Mouse (Mus musculus): Measurements from ENCODE around the gene Foxo1. TPM values are rescaled to one million over a fixed set of nuclear protein-coding genes. Genes with fewer than 3 reads are reported as not detected.
A peak's percentile ranks its signal among the peaks of the same experiment; 100 is the strongest.

Foxo1 gene
- total RNA-seq, 2 experiments from 2014 or later, result 9.0 to 14.9 TPM

DNA sequence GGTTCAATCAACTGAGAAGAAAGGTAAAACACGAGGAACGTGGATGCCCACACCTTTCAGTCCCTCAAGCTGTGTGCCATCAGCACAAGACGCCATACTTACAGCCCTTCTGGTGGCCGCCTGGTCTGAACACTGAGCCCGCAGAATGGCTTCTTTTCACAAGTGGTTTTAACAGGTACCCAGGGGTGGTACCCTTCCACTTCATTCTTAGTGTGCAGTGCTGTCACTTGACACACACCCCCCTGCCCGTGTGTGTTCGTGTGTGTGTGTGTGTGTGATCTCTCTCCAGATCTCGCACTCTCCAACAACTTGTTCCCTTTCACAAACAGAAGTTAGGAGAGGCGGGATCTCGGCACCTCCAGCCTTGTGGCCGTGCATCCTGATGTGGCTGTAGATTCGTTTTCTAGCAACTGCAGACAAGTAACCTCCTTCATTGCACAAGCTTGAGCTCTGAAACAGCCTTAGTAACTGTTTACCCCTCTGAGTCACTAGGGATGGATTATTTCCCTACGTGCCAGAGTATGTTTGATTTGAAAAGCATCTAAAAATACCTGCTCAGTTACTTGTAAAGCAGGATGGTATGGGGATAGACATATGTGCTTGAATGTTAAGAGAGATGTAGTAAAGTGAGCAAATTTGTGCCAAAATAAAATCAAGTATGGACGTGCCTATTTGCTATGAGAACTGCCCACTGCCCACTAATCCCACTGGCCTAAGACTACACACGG is 29.3 kb downstream of the Foxo1 start:
- peak in 1 of 2 experiments; percentile 32 for DNase-seq (ENCODE audit: low spot score in 2 of 2)
- intact Hi-C loops (cut with DNase I), result no loop called here

DNA sequence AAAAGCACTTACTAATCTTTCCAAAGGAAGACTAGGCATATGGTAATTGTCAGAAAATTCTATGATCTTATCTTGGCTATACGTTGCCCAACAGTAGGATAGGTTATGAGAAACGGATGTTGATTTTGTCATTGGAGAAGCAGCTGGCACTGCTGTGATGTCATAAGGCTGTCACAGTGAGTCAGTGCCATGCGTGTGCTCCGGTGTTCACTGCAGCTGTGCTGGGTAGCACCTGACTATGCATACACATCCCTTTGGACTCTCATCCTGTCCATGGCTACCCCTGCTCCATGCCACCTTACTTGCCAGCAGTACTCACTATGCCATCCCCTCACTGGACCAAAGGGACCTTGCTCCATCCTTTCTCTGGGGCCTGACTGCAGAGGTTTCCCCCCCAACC is 30.5 kb downstream of the Foxo1 start:
- intact Hi-C loops (cut with DNase I), result no loop called here
- no peak for DNase-seq (ENCODE audit: low spot score in 2 of 2)

DNA sequence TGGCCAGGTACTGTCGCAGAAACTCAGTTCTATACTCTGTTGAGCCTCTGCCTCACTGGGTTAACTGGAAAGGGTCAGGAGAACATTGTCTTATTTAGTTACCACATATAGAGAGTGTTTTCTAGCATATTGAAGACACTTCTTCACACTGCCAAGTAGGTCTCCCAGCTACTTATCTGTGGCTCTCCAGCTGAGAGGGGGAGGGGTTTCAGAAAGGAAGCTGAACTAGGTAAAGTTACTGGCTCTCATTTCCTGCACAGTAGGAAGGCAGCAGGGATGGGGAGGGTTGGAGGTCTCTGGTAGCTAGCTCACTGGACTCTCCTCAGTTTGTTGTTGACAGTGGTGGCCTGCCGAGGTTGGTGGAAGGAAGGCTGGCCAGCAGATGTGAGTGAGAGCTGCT is 31.2 kb downstream of the Foxo1 start:
- intact Hi-C loops (cut with DNase I), result no loop called here
- DNase-seq (ENCODE audit: low spot score in 2 of 2), result no peak

DNA sequence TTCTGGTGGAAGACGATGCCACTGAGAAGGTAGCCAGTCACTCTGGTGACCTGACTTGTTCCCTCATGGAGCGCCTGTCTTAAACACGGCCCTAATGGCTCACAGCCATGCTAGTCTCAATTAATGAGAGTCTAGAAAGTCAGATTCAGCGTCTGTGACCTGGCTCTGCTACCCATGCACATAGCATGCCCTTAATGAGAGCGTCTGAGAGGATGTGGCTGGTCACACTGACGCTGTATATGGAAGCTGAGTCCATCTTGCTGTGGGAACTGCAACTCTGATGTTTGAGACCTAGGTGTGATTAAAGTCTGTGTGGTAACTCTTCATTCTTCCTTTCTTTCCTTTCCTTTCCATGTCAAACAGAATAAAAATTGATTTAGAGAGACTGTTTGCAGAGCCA is 32.4 kb downstream of the Foxo1 start:
- intact Hi-C loops (cut with DNase I), result no loop called here
- DNase-seq (ENCODE audit: low spot score in 2 of 2), result no peak

DNA sequence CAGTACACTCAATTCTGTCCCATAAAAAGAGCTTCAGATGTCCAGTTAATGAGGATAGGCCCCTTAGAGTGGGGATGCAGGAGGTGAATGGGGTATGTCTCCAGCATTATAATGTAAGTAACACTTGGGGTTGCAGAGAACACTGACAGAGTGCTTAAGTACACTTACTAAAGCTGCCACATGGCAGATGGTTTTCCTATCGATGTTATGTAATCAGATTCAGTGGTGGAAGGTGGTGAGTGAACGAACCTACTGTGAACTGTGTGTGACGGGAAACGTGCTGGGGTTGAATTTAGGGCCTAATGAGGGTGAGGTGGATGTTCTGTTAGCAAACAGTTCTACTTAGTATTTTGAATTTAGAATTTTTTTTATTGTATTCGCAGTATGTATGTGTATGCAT is 35.2 kb downstream of the Foxo1 start:
- DNase-seq (ENCODE audit: low spot score in 2 of 2), result no peak
- intact Hi-C loops (cut with DNase I), result no loop called here

DNA sequence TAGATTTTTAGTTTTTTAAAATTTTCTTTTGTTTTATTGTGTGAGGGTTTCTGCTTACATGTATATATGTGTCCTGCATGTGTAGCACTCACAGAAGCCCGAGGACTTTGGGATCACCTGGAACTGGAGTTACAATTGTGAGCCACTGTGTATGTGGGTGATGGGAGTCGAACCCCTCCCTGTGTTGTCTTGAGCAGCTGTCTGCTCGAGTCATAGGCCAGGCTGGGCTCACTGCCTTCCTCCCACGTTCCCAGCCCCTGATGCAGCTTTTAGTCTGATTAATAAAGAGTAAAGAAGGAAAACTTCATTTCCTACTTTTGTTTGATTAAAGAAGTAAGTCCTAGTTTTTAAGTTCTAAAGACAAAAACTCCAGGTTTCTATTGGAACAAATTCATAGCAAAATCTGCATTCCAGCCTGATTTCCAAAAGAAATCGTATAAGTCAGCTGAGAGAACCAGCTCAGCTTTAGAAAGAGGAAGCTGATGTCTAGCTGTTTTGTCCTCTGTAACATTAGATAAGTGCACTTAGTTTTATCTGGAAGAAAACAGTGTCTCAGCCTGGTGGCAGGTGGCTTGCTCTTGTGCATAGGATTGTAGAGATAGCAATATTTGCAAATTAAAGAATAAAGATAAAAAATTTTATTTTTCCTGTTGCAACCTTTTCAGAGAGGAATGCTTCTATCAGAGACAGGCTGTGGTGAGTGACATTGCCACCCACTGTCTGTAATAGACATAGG is 40.6 kb downstream of the Foxo1 start:
- DNase-seq (ENCODE audit: low spot score in 2 of 2), result no peak
- intact Hi-C loops (cut with DNase I), result no loop called here

DNA sequence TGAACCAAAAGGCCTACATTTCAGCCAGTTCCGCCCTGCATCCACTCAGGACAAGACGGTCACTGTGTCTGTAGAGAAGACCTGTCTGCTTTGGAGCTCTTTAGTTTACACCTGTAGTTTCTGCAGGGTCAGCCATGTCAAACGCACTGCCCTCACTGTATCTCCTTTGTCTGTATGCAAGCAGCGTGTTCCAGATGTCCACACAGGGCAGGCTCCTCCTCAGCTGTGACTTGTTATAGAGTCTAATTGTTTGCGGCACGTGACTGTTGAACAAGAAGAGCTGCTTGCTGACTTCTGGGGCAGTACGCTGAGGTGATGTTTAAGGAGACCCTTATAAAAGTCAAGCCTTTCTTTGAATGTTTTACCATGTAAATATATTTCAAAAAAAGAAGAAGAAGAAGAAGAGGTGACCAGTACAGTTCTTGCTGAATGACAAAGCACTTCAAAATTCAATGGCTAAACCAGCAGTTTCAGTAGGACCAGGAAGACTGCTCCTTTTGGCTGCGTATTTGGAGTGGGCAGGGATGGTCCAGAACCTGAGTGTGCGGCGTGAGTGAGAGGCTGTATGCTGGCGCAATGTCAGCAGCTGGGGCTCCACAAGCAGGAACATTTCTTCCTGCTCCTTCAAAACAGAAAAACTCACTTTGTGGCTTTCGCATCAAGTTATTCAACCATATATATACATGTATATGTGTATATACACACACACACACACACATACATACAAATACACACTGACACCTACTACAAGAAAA is 52.6 kb downstream of the Foxo1 start:
- DNase-seq (ENCODE audit: low spot score in 2 of 2), result no peak
- intact Hi-C loops (cut with DNase I), result no loop called here

DNA sequence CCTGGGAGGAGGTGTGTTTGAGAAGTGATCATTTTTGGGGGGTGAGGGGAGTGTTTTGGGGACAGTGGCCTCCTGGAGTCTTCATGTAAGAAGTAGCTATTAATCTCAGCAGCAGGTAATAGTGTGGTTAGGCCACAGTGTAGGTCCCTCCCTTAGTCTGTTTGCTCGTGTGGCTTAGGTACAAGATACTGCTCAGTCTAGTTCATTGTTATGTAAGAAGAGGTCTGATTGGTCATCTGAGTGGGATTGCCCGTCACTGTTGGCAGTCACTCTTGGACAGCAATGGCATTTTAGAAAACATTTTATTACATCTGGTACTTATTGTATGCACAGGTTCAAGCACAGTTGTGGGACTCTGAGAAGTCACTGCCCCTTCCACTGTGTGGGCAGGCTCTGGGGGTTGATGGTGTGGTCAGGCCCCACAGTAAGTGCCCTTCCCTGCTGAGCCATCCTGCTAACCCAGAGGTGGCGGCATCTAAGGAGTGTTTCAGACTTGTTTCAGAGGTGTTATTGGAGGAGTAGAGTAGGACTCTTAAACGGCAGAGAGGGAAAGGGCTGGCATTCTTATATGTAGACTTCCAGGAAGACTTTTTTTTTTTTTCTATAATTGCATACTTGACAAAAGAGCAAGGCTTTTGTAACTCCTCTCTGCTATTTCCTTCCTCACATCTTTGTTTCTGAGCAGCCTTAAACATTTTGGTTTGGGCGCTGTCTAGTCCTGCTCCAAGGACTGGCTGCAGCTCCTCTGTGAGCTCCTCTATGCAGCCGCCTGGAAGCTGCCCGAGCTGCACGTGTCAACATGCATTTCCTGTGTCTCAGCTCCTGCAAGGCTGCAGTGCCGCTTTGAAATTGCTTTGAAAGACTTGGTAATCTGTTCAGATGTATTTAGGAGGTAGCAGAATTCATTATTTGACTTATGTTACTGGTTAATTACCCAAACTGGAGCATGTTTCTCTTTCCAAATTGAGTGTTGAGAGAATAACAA is 54.6 kb downstream of the Foxo1 start:
- intact Hi-C loops (cut with DNase I), result no loop called here

DNA sequence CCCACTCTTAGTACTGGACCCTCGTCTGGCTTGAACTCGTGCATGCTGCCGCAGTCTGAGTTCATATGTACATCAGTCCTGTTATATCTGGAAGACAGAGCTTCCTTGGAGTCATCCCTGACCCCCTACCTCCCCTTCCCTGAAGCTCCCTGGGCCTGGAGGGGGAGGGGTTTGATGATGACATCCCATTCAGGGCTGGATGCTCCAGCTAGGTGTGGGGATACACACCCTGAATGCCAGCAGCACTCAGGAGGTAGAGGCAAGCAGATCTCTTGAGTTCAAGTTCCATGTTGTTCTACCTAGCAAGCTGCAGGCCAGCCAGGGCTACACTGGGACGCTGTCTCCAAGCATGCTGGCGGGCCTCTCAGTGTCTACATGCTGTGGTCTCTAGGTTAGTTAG is 56.9 kb downstream of the Foxo1 start:
- intact Hi-C loops (cut with DNase I), result no loop called here
- DNase-seq (ENCODE audit: low spot score in 2 of 2), result no peak

More for the DNA sequence above, 54.6 kb downstream of the Foxo1 start:
- DNase-seq (ENCODE audit: low spot score in 2 of 2), result no peak

DNA sequence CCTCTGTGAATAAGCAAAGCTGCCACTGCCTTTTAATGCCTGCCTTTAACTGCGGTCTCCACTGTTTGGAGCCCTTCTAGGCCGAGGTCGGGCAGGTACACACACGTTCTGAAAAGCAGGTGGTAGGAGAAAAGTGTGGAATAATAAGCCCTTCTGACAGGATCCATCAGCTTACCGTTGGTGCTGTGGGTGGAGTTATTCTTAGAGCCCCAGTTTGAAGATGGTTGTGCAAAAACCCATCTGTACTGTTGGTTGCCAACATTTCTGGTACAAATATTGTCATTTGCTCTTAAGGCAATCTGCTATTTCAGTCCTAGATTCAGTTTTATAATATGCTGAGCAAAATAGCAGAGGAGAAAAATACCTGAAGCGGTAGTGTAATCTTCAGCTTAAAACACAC is 58.6 kb downstream of the Foxo1 start:
- intact Hi-C loops (cut with DNase I), result no loop called here

DNA sequence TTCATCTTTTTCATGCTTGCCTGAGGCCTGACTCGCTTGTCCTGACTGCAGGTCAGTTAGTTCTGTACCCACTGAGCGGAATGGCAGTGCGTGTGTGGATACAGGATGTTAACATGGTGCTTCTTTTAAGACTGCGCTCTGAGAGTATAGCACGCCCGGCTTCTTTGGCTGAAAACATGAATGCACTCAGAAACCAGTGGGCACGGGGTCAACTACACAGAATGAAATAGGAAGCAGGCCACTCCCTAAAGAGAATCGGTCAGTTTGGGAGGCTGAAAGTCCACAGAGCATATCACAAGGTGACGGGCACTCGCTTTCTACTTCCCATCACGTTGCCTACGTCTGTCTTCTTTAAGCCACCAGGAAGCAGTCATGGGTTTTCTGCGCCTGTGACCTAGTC is 59.0 kb downstream of the Foxo1 start:
- intact Hi-C loops (cut with DNase I), result no loop called here
- DNase-seq (ENCODE audit: low spot score in 2 of 2), result no peak

More for the DNA sequence above, 58.6 kb downstream of the Foxo1 start:
- peak; percentile 42 to 73 for DNase-seq (ENCODE audit: low spot score in 2 of 2)

DNA sequence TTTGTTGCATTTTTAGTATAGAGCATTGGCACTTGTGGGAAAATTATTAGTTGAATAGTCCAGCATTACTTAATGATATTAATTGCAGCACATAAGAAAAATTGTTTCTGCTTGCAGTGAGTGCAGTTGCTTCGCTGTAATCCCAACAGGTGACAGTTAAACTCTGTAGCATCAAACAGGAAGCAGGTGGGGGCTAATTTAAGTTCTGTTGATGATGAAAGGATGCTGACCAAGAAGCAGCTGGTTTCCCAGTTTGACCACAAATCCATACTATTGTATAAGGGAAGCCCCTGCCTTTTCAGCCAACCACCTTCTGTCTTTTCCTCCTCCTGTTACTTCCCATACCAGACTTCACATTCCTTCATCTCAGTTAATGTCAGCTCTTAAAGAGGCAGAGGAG is 63.6 kb downstream of the Foxo1 start:
- intact Hi-C loops (cut with DNase I), result no loop called here
- DNase-seq (ENCODE audit: low spot score in 2 of 2), result no peak

DNA sequence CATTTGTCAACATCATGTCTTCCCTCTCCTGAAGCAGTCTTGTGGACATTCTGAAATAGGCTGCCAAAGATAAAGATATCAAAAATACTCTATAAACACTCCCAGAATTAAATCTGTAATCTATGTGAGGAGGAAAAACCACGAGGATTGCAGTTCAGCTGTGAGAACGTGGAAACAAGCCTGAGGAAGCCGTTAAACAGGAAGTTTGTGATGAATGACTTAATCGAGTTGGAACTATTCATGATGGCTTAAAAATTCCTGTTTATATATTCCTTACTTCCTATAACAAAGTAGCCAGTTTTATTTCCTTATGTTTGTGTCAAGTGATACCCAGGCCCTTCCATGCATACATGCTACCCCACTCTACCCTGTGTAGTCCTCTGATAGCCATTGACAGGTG is 70.6 kb downstream of the Foxo1 start:
- intact Hi-C loops (cut with DNase I), result no loop called here
- no peak for DNase-seq (ENCODE audit: low spot score in 2 of 2)

DNA sequence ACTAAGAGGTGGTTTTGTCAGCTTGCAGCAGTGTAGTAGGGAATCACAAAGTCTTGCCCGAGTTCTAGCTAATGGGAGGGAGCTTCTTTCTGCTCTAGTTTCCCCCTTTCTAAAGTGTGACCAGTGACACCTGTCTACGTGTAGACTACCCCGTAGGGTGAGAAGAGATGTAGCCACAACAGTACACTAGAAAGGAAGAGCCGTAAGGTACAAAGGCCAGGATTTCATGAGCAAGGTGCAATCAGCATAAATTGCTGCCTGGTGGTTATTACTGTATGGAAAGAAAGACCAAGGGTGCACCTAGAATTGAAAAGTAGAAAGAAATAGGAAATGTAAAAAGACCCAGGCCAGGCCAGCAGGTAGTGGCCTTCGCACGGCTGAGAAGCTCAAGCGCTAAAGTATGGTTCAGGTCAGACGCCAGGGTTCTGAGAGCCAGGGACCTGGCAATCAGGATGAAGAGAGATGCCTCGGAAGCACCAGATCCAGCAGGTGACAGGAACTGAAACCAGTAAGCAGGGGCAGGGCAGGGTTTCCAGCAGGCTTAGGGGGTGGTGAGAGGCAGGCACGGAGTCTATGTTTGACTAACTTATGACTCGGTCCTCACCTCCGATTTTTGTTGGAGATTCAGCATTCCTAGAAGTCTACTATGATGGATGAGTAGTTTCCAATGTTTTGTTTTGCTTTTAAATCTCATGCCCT is 72.3 kb downstream of the Foxo1 start:
- intact Hi-C loops (cut with DNase I), result loop anchor here (5.0 kb wide), 1 partner anchor 68 kb away; no protein-coding TSS in a partner anchor

DNA sequence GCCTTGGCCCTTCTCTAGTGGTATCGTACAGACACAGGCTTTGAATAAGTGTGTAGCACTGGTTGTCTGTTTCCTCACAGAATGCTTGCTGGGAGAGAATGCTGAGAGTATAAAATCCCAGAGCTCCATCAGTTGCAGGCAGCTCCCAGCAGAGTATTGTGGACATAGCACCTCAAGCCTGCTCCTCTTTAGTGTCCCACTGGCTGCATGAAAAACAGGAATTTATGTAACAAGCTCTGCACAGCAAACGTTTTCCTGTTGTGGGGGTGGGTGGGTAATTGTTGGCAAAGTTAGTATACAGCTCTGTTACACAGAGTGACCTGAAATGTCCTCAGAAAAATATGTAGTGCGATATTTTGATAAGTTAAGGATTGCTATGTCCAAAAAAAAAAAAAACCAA is 74.1 kb downstream of the Foxo1 start:
- intact Hi-C loops (cut with DNase I), result loop anchor here (5.0 kb wide), 1 partner anchor 70 kb away; no protein-coding TSS in a partner anchor
- peak in 1 of 2 experiments; percentile 53 for DNase-seq (ENCODE audit: low spot score in 2 of 2)

More for the DNA sequence above, 72.3 kb downstream of the Foxo1 start:
- no peak for DNase-seq (ENCODE audit: low spot score in 2 of 2)

DNA sequence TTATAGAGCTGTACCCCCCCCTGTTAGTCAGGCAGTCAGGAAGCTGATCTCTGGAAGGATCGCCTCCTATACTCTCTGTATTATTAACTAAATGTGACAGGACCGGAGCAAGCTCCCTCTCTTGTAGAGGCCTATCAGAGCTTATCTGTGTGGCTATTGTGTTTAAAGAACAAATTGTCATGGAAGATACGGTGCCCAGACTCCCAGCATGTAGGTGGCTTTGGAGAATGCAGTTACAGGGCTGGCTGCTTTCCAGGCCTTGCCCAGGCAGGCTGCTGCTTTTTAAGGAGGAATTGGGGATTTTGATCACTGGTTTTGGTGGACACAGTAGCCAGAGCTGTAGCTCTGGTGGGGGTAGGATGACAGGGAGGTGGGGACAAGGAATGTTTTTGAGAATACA is 74.7 kb downstream of the Foxo1 start:
- intact Hi-C loops (cut with DNase I), result loop anchor here (5.0 kb wide), 1 partner anchor 70 kb away; no protein-coding TSS in a partner anchor
- DNase-seq (ENCODE audit: low spot score in 2 of 2), result peak; percentile 36 to 55

DNA sequence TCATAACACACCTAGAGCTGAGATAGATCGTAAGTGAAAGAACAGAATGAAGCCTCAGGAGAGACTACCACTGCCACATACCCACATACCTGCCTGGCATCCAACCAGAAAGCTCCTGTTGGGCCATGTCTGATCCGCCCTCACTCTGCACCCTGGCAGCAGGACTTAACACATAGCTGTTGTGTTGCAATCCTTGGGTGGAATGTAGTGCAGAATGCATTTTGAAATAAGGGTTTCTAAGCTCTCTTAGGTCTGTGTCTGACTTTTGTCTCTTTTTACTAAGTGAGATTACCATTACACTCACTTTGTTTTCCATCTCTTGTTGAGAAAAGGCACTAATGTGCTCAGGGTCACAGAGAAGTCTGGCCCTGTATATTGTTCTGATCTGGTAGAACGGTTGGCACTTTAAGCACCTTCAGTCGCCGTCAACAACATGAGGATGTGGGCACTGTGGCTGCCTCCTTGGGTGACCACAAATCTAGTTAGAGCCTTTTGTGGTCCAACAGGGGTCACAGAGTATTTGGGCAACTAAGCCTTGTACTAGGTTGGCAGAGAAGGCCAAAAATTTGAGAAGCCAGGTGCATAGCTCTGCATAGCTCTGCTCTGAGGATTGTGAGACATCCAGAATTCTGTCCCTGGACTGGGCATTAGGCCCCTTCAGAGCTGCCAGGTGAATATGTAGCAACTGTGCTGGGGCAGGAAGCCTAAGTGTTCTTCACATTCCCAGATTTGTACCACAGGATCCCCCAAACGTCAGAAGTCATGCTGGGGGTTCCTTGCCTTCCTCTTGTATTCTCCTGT is 75.3 kb downstream of the Foxo1 start:
- DNase-seq (ENCODE audit: low spot score in 2 of 2), result no peak
- intact Hi-C loops (cut with DNase I), result loop anchor here (5.0 kb wide), 1 partner anchor 71 kb away; no protein-coding TSS in a partner anchor

DNA sequence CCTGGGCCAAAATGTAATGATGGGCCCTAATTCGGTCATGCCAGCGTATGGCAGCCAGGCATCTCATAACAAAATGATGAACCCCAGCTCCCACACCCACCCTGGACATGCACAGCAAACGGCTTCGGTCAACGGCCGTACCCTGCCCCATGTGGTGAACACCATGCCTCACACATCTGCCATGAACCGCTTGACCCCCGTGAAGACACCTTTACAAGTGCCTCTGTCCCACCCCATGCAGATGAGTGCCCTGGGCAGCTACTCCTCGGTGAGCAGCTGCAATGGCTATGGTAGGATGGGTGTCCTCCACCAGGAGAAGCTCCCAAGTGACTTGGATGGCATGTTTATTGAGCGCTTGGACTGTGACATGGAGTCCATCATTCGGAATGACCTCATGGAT is 77.7 kb downstream of the Foxo1 start:
- DNase-seq (ENCODE audit: low spot score in 2 of 2), result no peak
- intact Hi-C loops (cut with DNase I), result no loop called here

Measured in left cerebral cortex, postnatal 25 days (tissue).